Mouse (Mus musculus) liver, postnatal 0 days (tissue): ENCODE measurements around the gene Ppip5k2.

Source experiments
- CTCF ChIP-seq: sonication (generic); IDR thresholded peaks from 2 replicates; pipeline ENCODE4 v1.5.1; 2016; ENCODE audit warnings: antibody characterized with exemption, low read depth
- EP300 ChIP-seq: IDR thresholded peaks from 2 replicates; pipeline ENCODE4 v1.6.1; 2016; ENCODE audit warnings: antibody characterized with exemption, low read depth, mild to moderate bottlenecking

GRCm38 (mm10) chr1:97771727-97772126 is 1.5 kb upstream of the Ppip5k2 start:
- no peak for TF ChIP-seq CTCF
- TF ChIP-seq EP300 = no peak
